Mouse (Mus musculus) E14TG2a.4 (cell line): ENCODE data around the gene Ifi27l2a.

Experiments used
- H3K27me3 ChIP-seq: 2 replicates; pipeline ENCODE4 v1.6.1; 2014; ENCODE audit warnings: low read length, control low read depth; ENCODE audit not compliant: insufficient read depth
- H3K36me3 ChIP-seq: 2 replicates; pipeline ENCODE4 v1.6.1; 2014; ENCODE audit warnings: low read length, control low read depth; ENCODE audit not compliant: insufficient read depth
- H3K4me1 ChIP-seq: replicated peaks from 2 replicates; pipeline ENCODE4 v1.6.1; 2014; ENCODE audit warnings: low read depth, low read length, control low read depth
- H3K4me3 ChIP-seq: replicated peaks from 2 replicates; pipeline ENCODE4 v1.5.1; 2014; ENCODE audit warnings: mild to moderate bottlenecking, low read length
- H3K9me3 ChIP-seq: 2 replicates; pipeline ENCODE4 v1.6.1; 2014; ENCODE audit warnings: low read length, control low read depth
- CTCF ChIP-seq: conservative IDR thresholded peaks from 2 replicates; pipeline ENCODE4 v1.5.1; 2014; ENCODE audit warnings: low read length
- NANOG ChIP-seq: IDR thresholded peaks from 2 replicates; pipeline ENCODE4 v1.6.1; 2014; ENCODE audit warnings: borderline replicate concordance, low read length, mixed read lengths
- POU5F1 ChIP-seq: IDR thresholded peaks from 2 replicates; pipeline ENCODE4 v1.6.1; 2014; ENCODE audit warnings: low read length, borderline replicate concordance

The Ifi27l2a gene

GRCm38 (mm10) chr12:103404131-103404530 lies 39.3 kb downstream of the Ifi27l2a start:
- Histone ChIP-seq H3K9me3 (no peaks in the 10 kb centered on the region), H3K36me3 (peaks cover 74% of the 10 kb centered on the region), H3K27me3 (no peaks in the 10 kb centered on the region), H3K4me1 (peaks cover 3% of the 10 kb centered on the region; the same call in 1 of the 2 replicates), H3K4me3 (no peak overlapping the region)
- no peak for TF ChIP-seq POU5F1
- no peak for TF ChIP-seq NANOG
- TF ChIP-seq CTCF = no peak

GRCm38 (mm10) chr12:103396751-103397150 lies 46.7 kb downstream of the Ifi27l2a start:
- H3K4me3 ChIP-seq = no peak overlapping the region
- peaks cover 4% of the 10 kb centered on the region; the same call in 1 of the 2 replicates for H3K36me3 ChIP-seq
- H3K27me3 ChIP-seq = no peaks in the 10 kb centered on the region
- peaks cover 11% of the 10 kb centered on the region for H3K4me1 ChIP-seq
- no peaks in the 10 kb centered on the region for H3K9me3 ChIP-seq
- no peak for TF ChIP-seq CTCF
- no peak for TF ChIP-seq NANOG
- no peak for TF ChIP-seq POU5F1

GRCm38 (mm10) chr12:103395486-103396275 lies 47.8 kb downstream of the Ifi27l2a start:
- H3K27me3 ChIP-seq = no peaks in the 10 kb centered on the region
- TF ChIP-seq NANOG (no peak), POU5F1 (no peak), CTCF (no peak)
- H3K36me3 ChIP-seq = no peaks in the 10 kb centered on the region; the same call in 1 of the 2 replicates
- no peaks in the 10 kb centered on the region for H3K9me3 ChIP-seq
- peaks cover 11% of the 10 kb centered on the region for H3K4me1 ChIP-seq
- no peak overlapping the region for H3K4me3 ChIP-seq

- Histone ChIP-seq H3K27me3 (peaks cover 10% of the 10 kb centered on the region), H3K4me1 (peaks cover 19% of the 10 kb centered on the region), H3K9me3 (no peaks in the 10 kb centered on the region), H3K36me3 (no peaks in the 10 kb centered on the region; the same call in 1 of the 2 replicates), H3K4me3 (no peak overlapping the region)
- TF ChIP-seq NANOG (no peak), POU5F1 (no peak), CTCF (no peak)
These were observed 50.0 kb downstream of the Ifi27l2a start for GRCm38 (mm10) chr12:103393528-103393927.
